Mouse (Mus musculus) myocyte (in vitro differentiated cells): ENCODE measurements around the gene Muc2.

ENCODE experiments used
- CEBPB ChIP-seq: IDR thresholded peaks from 2 replicates; pipeline ENCODE4 v1.6.1; 2011; ENCODE audit warnings: mild to moderate bottlenecking, moderate library complexity; ENCODE audit not compliant: poor library complexity, insufficient read depth, severe bottlenecking
- E2F4 ChIP-seq: IDR thresholded peaks from one replicate; pipeline ENCODE4 v1.6.1; 2011; ENCODE audit warnings: mild to moderate bottlenecking, control low read depth, moderate library complexity; ENCODE audit not compliant: insufficient read depth
- MAX ChIP-seq: IDR thresholded peaks from one replicate; pipeline ENCODE4 v1.6.1; 2011; ENCODE audit warnings: low read depth, mild to moderate bottlenecking, control low read depth
- MYOD1 ChIP-seq, 3 experiments: IDR thresholded peaks; one replicate each; pipeline ENCODE4 v1.6.1; 2011; ENCODE audit warnings: control low read depth in 2 of 3, low read depth in 2 of 3, mild to moderate bottlenecking in 2 of 3, moderate library complexity in 1 of 3; ENCODE audit not compliant: insufficient read length in 2 of 3, control insufficient read depth in 1 of 3
- MYOG ChIP-seq, 3 experiments: IDR thresholded peaks; one replicate each; pipeline ENCODE4 v1.6.1; 2011; ENCODE audit warnings: control low read depth in 2 of 3, low read depth in 2 of 3, mild to moderate bottlenecking in 2 of 3; ENCODE audit not compliant: insufficient read length in 2 of 3, control insufficient read depth in 1 of 3, insufficient read depth in 1 of 3
- POLR2A ChIP-seq: IDR thresholded peaks from one replicate; pipeline ENCODE4 v1.6.1; 2011; ENCODE audit warnings: low read depth, mild to moderate bottlenecking, control low read depth, moderate library complexity; ENCODE audit not compliant: insufficient read length
- POLR2AphosphoS2 ChIP-seq: IDR thresholded peaks from one replicate; pipeline ENCODE4 v1.6.1; 2011; ENCODE audit warnings: low read depth, control low read depth; ENCODE audit not compliant: insufficient read length
- REST ChIP-seq: IDR thresholded peaks from one replicate; pipeline ENCODE4 v1.6.1; 2011; ENCODE audit warnings: mild to moderate bottlenecking, control low read depth, moderate library complexity; ENCODE audit not compliant: insufficient read depth, insufficient read length
- SRF ChIP-seq: IDR thresholded peaks from one replicate; pipeline ENCODE4 v1.6.1; 2011; ENCODE audit warnings: low read depth; ENCODE audit not compliant: control insufficient read depth, insufficient read length
- TCF12 ChIP-seq: IDR thresholded peaks from one replicate; pipeline ENCODE4 v1.6.1; 2011; ENCODE audit warnings: mild to moderate bottlenecking, control low read depth; ENCODE audit not compliant: poor library complexity, insufficient read depth, severe bottlenecking
- USF1 ChIP-seq: IDR thresholded peaks from one replicate; pipeline ENCODE4 v1.6.1; 2011; ENCODE audit warnings: low read depth, mild to moderate bottlenecking, control low read depth, moderate library complexity

GRCm38 (mm10) chr7:141643160-141643559, 47.0 kb upstream of the Muc2 start:
- no peak for TF ChIP-seq TCF12
- TF ChIP-seq MAX = no peak
- no peak for TF ChIP-seq POLR2AphosphoS2
- TF ChIP-seq POLR2A = no peak
- TF ChIP-seq CEBPB = no peak
- no peak for TF ChIP-seq USF1
- no peak for TF ChIP-seq MYOG (IDR thresholded peaks at IDR 0.05; ENCODE audit: control insufficient read depth in 1 of 3, insufficient read depth in 1 of 3, insufficient read length in 2 of 3, low read depth in 2 of 3)
- no peak for TF ChIP-seq MYOD1 (IDR thresholded peaks at IDR 0.05; ENCODE audit: control insufficient read depth in 1 of 3, insufficient read length in 2 of 3, low read depth in 2 of 3)
- no peak for TF ChIP-seq E2F4
- no peak for TF ChIP-seq REST
- TF ChIP-seq SRF = no peak
